Mouse (Mus musculus) frontal cortex, adult (tissue): Measurements from ENCODE around the gene Mrgprf.

Experiments used
- ATAC-seq: cut with Nextera tagmentation; 2 replicates; pipeline ENCODE4 v1.9.2; 2017; ENCODE audit warnings: mild to moderate bottlenecking, moderate library complexity, mixed read lengths; ENCODE audit not compliant: low TSS enrichment

Mrgprf gene

DNA sequence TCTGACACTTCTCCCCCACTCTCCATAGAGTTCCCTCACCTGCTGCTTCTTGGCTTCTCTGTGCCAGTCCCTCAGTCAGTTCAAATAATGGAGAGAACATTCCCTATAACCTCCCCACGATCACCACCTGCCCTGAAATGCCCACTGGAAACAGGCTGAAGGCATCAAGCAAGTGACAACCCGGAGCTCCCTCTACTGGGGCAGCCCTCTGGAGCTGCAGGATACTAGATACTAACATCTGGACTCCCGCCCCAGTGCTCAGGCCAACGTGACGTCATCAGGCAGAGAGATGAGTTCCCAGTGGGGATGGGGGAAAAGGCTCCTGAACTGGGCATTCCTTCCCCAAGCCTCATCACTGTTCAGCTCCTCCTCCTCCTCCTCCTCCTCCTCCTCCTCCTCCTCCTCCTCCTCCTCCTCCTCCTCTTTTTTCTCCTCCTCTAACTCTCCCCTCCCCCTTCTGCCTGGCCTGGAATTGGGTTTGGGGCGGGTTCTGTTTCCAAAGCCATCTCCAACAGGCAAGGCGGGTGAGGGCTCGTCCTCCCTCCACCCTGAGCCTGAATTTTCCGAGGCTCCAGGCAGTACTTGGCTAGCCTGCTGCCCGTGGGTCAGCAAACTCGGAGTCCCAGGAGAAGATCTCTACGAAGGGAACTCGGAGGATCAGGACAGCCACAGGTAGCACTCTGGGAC lies at the start of gene Mrgprf:
Gene Mrgprf, plus strand, starts transcription at position 508 of the 687 bp plus-strand sequence.
- ATAC-seq, result peak; percentile 16; the same call in 1 of the 2 replicates

DNA sequence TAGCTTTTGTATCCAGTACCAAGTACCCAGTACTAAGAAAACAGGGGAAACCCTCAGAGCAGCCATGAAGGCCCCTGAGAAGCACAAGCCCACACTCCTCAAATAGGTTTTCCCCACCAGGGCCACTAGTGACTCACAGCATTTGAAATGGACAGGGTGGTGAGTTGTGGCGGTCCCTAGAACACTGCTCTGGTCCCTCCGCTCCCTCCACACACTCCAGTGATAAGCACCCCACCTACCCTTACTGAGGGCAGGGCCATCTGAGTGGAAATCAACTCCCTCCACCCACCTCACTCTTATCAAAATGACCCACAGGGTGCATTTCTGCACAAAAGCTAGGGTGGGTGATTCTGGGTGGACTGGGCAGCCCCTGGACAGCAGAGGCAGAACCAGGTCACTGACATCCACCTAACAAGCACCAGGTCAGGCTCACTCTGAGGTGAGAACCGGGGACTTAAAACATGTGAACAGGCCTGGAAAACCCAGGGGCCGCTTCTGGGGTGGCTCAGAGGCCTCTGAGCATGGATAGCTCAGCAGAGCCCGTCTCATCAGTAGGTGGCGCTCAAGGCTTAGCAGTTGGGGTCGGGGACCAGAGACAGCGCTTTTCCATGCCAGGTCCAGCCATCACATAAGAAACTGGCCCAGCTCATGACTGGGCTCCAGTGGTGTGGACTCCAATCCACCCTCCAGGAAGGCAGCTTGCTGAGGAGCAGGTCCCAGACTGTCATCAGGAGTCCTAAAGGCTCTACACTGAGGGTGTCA lies 47.7 kb upstream of the Mrgprf start:
- ATAC-seq, result peak; percentile 90

DNA sequence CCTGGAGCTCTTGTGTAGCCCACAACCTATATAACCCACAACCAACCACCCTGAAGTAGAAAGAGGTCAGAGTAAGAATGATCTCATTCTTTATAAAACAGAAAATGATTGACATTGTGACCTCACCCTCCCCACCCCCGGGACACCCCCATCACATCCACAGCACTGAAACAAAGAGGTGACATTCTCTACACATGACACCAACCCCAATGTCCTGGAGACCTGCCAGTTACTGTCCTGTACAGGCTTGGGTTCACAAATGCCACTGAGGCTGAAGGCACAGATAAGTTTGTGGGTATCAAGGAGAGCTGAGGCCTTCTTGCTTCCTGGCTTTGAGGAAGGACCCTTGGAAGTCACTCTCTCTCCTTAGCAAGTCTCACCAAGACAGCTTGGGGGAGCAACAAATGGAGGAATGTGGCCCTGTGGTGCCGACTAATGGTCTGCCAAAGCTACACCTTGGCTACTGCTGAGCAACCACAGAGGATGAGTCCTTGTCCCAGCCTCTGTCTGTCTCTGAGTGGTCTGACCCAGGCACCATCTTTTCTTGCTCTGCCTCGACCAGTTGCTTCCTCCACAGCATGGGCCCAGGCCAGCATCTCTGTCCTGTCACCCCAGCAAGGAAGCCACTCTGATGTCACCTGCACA lies 46.5 kb upstream of the Mrgprf start:
- ATAC-seq, result no peak

DNA sequence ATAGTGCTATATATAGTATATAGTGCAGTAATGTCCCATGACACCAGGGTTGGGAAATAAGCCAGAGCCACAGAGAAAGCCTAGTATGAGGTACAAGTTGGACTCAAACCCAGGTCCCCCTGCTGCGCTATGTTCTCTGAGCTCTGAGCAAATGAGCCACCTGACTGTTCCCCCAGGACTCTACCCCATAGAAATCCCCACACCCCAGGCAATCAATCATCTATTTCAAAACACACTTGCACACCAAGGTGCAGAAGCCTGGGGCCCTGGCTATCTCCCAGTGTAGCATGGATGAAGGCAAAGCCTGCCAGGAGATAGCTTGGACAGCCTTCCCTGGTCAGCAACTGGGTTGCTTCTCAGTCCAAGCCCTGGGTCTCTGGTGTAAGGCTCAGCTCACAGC lies 44.5 kb upstream of the Mrgprf start:
- no peak for ATAC-seq

DNA sequence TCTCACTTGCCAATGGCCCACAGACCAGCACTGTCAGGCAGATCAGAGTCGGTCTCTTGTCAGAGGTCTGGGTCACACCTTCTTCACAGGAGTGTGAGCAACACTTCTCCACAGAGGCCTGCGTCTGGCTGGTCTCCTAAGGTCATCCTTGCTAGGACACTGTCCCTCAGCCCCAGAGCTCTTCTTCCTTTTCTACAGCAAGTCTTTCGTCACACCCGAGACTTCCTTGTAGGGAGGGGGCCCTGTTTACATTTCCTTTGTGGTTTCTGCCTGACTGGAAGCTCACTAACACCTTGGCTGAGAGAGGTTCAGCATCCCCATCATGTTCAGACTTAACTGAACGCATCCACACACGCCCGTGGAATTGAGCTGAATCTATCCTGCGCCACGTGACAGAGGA lies 36.4 kb upstream of the Mrgprf start:
- no peak for ATAC-seq

DNA sequence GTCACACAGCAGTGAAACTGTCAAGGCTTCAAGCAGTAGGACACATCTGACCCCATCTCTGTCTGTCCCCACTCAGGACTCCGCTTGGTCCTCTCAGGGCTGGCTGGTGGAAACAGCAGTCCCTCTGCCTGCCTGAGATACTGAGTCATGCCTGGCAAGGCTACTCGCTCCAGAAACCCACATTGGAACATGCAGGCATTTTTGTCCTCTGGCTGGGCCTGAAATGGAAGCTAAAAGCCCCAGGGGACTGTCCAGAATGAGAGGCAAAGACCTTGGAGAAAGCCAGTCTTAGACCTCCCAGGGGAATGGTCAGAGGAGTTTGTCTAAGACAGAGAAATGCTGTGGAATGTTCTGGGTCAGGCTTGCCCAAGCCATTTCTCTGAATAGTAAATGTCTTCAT lies 34.6 kb upstream of the Mrgprf start:
- peak; percentile 69; the same call in 1 of the 2 replicates for ATAC-seq

DNA sequence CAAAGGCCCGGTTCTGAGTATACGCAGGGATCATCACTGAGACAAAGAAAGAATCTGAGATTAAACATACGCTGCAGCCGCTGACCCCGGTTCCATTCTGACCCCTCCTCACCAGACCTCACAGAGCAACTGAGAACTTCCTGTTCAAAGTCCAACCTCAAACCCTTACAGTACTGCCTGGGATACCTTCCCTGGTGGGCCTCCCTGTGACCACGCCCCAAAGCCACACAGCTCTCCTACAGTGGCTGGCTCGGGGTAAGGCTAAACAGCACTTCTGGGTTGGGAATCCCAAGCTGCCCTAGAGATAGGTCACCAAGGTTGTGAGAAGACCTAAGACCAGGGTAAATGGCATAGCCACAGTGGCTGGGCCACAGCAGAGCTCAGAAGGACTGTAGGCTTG lies 31.7 kb upstream of the Mrgprf start:
- no peak for ATAC-seq

DNA sequence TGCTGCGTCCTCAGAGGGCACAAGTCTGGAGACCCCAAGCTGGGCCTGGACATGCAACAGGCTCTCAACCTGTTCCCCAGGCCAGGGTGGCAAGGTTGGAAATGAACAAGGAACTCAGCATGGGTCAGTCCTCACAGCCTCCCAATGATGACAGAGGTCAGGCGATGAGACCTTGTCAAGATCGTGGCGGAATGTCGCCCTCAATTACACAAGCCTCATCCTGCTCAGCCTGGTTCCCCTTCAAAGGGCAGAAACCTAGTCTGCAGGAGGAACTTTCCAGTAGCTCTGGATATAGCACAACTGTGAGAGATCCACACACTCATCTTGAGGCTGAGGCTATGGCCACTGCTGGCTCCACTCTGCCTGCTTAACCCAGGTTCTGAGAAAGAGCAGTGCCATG lies 29.7 kb upstream of the Mrgprf start:
- ATAC-seq, result no peak

DNA sequence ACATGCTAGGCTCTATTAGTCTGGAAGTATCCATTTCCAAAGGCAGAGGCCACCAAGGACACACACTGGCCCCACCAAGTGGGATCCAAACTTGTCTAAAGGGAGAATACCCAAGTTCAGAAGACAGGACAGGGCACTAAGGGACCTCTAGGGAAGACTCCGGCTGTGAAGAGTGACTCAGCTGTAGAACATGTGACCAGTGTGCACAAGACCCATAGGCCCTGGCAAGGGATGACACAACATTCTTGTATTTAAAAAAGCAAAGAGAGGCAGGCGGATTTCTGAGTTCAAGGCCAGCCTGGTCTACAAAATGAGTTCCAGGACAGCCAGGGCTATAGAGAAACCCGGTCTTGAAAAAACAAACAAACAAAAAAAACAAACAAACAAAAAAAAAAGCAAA lies 25.1 kb upstream of the Mrgprf start:
- ATAC-seq, result no peak

DNA sequence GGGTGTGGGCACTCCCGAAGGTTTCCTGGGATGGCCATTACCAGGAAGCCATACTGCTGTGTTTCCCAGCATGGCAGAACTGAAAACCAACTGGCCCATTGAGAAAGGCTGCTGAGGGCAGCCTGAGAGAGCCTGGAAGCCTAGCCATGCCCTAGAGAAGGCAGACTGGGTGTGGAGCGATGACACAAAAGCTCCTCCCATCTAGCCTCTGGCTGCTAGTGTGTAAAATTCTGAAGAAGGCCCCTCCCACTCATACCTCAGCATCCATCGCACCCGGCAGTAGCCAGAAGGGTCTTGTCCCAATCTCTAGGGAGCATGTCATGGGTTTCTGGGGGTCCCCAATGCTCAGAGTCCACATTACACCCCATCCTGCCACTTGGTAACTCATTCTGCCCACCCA lies 19.2 kb upstream of the Mrgprf start:
- ATAC-seq, result no peak

DNA sequence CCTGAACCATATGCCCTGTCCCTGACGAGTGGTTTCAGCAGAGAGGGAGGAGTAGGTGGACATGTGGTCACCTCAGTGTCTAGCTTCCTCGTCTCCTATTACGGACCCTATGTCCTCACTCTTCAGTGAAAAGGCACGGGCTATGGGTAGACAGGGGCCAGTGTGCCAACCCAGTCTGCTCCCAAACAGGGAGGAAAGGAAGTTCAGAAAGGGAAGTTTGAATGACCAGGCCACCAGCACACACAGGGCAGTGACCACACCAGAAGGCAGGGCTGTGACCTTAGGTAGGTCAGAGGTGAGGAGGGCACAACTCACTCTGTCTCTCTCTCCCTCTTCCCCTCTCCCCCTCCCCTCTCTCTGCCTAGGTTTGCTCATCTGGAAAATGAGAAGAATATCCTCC lies 17.6 kb upstream of the Mrgprf start:
- ATAC-seq, result no peak

DNA sequence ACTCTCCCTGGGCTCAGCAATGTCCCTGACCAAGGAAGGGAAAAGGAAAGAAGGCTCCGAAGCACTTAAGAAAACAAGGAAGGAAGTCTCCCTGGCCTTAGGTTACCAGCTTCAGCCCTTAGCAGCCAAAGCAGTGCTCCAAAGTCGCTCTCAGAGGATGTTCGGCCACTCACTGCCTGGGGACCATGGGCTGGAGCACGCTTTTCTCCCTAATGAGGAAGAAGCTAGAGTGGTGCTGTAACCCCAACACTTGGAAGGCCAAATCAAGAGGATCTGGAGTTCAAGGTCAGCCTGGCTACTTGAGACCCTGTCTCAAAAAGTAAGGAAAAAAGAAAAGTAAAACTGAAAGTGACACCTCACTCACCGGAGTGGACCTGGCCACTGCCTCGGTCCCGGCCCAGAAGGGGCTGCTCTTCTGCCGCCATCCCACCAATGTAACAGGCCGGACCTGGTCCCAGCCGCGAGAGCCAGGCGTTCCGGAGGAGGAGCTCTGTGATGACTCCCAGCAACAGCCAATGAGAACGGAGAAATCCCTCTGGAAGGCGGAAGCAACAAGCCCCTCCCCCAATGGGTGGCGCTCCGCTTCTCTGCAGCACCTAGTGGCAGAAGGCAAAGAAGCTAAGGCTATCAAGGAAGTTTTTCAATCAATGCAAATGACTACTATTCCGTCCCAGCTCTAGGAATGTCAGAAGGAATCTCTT lies 17.0 kb upstream of the Mrgprf start, which contains the start of gene Tpcn2:
Gene Tpcn2, minus strand, starts transcription at position 525 of the 701 bp plus-strand sequence.
- ATAC-seq, result peak; percentile 100

DNA sequence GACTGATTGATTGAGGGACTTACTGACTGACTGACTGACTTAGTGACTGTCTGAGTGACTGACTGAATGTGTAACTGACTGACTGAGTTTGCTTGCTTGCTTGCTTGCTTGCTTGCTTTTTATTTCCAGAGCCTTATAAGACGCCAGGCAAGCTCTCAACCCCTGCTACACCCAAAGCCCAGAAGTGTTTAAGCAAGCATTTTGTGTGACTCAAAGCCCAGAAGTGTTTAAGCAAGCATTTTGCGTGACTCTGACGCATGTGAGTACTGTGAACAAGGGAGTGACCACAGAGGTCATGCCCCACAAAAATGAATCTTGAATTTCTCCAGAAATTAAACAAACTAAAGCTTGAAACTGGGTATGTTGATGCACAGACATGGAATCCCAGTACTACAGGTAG lies 16.3 kb upstream of the Mrgprf start:
- ATAC-seq, result no peak

DNA sequence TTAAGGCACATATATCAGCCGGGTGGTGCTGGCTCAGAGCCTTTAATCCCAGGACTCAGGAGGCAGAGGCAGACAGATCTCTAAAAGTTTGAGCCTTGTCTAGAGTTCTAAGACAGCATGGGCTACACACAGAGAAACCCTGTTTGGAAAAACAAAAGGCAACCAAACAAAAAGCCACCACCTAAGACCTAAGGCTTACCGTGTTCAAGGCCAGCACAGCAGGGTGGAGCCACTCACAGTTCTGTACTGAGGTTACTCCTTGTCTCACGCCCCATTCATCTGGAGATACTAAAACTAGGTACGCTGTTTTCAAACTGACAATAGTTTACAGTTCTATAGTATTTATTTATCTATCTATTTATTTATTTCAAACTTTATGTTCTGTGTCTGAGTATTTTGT lies 15.2 kb upstream of the Mrgprf start:
- ATAC-seq, result no peak

DNA sequence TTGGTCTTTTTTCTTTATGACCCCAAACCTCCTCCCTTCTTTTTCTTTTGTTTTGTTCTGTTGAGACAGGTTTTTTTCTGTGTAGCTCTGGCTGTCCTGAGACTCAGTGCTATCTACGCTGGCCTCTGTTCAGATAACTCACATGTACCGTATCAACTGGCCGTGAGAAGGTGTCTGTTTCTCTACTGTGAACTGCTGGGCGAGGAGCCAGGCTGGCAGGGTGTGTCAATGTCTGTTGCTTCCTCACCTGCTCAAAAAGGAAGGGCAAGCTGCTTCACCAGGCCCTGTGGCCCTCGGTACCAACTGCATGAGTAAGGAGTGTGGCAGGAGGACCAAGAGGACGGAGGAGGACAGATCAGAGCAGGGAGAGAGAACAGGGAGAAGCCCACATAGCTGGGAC lies 13.2 kb upstream of the Mrgprf start:
- no peak for ATAC-seq

DNA sequence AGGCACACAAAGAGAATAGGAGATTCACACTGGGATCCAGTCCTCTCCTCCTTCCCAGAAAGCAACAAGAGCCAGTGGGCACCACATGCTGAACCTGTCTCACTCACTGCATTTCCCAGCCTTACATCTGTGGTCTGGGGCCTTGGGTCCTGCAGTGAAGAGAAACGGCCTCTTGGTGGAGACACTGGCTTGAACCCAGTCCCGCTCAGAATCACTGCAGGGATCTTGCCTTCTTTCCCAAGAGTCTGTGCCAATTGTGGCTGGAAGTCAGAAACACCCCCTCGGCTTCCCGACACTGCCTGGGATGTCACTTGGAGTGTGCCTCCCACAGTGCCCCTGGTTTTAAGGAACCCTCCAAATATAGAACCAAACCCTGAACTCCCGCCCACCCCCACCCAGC lies 11.3 kb upstream of the Mrgprf start:
- ATAC-seq, result peak; percentile 55; the same call in 1 of the 2 replicates

DNA sequence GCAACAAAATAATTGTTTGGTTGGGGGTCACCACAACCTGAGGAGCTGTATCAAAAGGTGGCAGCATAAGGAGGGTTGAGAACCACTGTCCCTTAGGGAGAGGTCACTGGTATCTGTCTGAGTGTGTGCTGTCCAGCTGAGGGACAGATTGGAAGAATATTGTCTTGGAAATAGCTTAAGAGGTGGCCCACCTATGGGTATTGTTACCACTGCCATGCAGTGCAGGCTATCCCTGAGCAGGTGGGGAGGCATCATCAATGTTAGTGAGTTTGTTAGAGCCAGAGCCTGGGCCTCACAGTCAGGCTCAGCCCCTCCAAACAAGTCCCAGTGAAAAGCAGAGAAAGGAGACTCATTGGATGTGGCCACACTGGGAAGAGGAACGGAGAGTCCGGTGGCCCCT lies 8.8 kb upstream of the Mrgprf start:
- ATAC-seq, result no peak

DNA sequence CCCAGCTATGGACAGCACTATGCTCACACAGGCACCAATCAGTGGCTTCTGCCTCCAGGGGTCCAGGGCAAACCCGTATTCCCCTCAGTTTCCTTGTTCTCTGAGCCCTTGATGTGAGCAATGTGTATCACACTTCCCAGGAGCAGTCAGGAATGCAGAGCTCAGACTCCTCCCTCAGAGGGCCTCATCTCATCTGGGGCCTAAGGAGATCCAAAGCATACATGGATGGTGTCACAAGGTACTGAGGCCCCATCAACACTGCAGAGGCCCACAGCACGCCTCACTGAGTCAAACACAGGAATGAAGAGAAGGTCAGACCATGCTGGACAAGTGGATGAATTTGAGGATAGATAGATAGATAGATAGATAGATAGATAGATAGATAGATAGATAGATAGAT lies 7.9 kb upstream of the Mrgprf start:
- no peak for ATAC-seq

DNA sequence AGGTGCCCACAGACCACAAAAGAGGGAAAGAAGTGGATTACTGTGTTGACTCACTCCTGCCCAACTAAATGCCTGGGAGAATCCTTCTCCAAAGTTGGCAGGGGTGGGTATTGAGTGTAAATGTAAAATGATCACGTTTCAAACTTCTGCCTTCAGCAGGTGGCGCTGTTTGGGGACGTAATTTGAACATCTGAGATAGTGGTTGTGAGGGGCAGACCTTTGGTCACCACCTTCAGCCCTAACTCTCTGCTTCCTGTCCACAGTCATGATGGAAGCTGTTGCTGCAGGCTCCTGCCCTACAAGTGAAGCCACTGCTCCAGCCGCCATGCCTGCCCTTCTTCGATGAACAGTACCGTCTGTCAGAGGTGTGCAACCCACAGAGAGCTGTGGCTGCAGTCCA lies 6.8 kb upstream of the Mrgprf start:
- ATAC-seq, result no peak

DNA sequence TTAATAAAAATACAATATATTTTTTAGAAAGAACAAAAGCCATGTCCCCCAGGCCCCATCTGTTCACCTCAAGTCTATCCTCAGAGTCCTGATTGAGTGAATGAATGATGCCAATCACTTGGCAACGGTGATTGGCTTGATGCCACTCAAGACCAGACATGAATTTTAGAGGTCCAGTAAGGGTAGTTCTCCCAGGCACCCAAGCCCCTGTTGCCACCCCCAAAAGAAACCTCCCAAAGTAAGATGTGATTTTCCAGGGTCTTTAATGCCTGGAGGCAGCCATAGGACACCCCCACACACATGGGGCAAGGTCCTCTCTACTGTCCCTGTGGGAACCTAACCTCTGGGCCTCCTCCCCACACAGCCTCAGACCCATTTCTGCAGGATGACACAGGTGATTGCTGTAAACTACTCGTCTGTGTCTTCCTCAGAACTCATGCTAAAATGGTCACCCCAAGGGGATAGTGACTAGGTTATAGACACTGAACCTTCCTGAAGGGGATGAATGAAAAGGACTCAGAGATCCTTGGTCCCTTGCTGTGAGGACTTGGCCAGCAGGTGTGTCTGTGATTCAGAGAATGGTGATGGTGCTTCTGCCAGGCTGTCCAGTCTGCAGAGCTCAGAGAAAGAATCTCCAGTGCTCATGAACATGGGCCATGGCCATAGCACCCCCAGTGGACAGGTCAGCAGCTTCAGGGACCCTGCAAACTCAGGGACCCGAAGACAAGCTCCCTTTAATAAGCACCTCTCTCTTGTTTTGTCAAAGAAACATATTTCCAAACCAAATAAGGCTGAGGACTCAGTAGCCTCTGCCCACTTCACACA lies 1.8 kb upstream of the Mrgprf start:
- ATAC-seq, result no peak

DNA sequence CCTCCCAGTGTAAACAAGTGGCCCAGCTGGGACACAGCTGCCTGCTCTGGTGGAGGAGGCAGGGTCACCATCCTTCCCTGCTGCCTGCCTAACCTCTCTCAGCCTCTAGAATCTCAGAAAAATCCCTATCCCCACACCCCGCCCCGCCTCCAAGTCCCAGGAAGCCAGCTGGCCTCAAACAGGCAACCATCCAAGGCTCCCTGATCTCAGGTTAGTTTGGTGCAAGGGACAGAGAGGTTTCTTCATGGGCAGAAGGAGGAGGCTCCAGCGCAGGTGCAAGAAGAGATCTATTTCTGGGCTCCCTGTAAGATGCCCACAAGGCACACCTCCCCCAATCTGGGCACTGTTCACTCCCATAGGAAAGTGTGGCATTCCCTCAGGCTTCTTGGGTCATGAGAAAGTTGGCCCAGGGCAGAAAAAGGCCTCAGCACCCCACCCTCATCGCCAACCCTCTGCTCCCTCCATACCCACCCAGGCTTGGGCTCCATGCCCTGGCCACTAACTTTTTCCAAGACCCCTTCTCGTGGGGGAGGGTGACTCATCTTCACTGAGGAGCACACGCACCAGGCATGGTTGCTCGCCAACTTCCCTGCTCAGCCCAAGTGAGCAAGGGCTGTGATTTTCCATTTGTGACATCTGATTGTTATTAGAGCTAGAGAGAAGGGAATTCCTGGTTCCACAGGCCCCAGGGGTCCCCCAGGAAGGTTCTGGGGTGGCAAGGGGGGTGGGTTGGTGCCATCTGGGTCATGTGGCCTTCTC lies 887 bp upstream of the Mrgprf start:
- ATAC-seq, result peak; percentile 63; the same call in 1 of the 2 replicates
